ENCODE assay signal across 8 mouse cellular contexts in genomic region chr19:37207303-37208175, GRCm38 (mm10). TPM values are rescaled to one million over a fixed set of nuclear protein-coding genes. Genes with fewer than 3 reads are reported as not detected.
A peak's percentile ranks its signal among the peaks of the same experiment; 100 is the strongest.
DNase-seq lines count a peak whose midpoint lies in the region; ATAC-seq and TF ChIP-seq lines count a peak whose summit lies in the region.

March5 (plus strand) TSS chr19:37207543.

- WGBS in forebrain, embryonic 13.5 days = under 1% methylated on average over 76 of the region's 94 CpGs
- under 1% methylated on average over 73 of the region's 94 CpGs for WGBS in heart, postnatal 0 days
- under 1% methylated on average over 80 of the region's 94 CpGs for WGBS in liver, embryonic 15.5 days (ENCODE audit: insufficient replicate concordance)
- under 1% methylated on average over 94 of the region's 94 CpGs for WGBS in neural tube, embryonic 12.5 days
- WGBS in stomach, postnatal 0 days = 1% methylated on average over 49 of the region's 94 CpGs

- no peak for TF ChIP-seq CTCF in ES-Bruce4 (IDR thresholded peaks at IDR 0.05; ENCODE audit: low read depth, low read length)
- peak; percentile 10; the same call in 1 of the 2 replicates for TF ChIP-seq CTCF in heart, postnatal 0 days (IDR thresholded peaks at IDR 0.05; ENCODE audit: low read depth)
- no peak for TF ChIP-seq CTCF in stomach, postnatal 0 days (IDR thresholded peaks at IDR 0.05; ENCODE audit: low read depth)

- no peak for TF ChIP-seq POLR2A in ES-Bruce4 (IDR thresholded peaks at IDR 0.05; ENCODE audit: insufficient read depth, low read length)

- no peaks in the 10 kb centered on the region for H3K27me3 ChIP-seq in ES-Bruce4 (ENCODE audit: control insufficient read depth, insufficient read depth, low read length, poor library complexity, severe bottlenecking)
- peaks cover 4% of the 10 kb centered on the region; the same call in 1 of the 2 replicates for H3K27me3 ChIP-seq in forebrain, embryonic 13.5 days
- H3K27me3 ChIP-seq in heart, postnatal 0 days (ENCODE audit: control insufficient read depth, insufficient read depth, low read length) = no peaks in the 10 kb centered on the region
- no peaks in the 10 kb centered on the region for H3K27me3 ChIP-seq in liver, embryonic 15.5 days
- H3K27me3 ChIP-seq in neural tube, embryonic 12.5 days (replicated peaks) = no peaks in the 10 kb centered on the region
- no peaks in the 10 kb centered on the region for H3K27me3 ChIP-seq in stomach, postnatal 0 days (ENCODE audit: control insufficient read depth, insufficient read depth, low read length)

- no peaks in the 10 kb centered on the region for H3K4me1 ChIP-seq in ES-Bruce4 (ENCODE audit: control insufficient read depth, insufficient read depth, low read length)
- H3K4me1 ChIP-seq in forebrain, embryonic 13.5 days = peaks cover 19% of the 10 kb centered on the region
- peaks cover 13% of the 10 kb centered on the region for H3K4me1 ChIP-seq in heart, postnatal 0 days (ENCODE audit: control insufficient read depth, insufficient read depth)
- H3K4me1 ChIP-seq in liver, embryonic 15.5 days (replicated peaks) = peaks cover 71% of the 10 kb centered on the region
- H3K4me1 ChIP-seq in neural tube, embryonic 12.5 days = peaks cover 20% of the 10 kb centered on the region
- H3K4me1 ChIP-seq in stomach, postnatal 0 days (replicated peaks; ENCODE audit: control insufficient read depth, insufficient read depth) = peaks cover 3% of the 10 kb centered on the region; the same call in 1 of the 2 replicates

- no peaks in the 10 kb centered on the region for H3K9me3 ChIP-seq in ES-Bruce4 (replicated peaks; ENCODE audit: control insufficient read depth, insufficient read depth, low read length, poor library complexity, severe bottlenecking)
- H3K9me3 ChIP-seq in forebrain, embryonic 13.5 days (replicated peaks) = no peaks in the 10 kb centered on the region
- H3K9me3 ChIP-seq in heart, postnatal 0 days (replicated peaks; ENCODE audit: control insufficient read depth, low read length) = no peaks in the 10 kb centered on the region
- no peaks in the 10 kb centered on the region for H3K9me3 ChIP-seq in liver, embryonic 15.5 days (replicated peaks)
- no peaks in the 10 kb centered on the region for H3K9me3 ChIP-seq in neural tube, embryonic 12.5 days
- no peaks in the 10 kb centered on the region for H3K9me3 ChIP-seq in stomach, postnatal 0 days (ENCODE audit: control insufficient read depth, low read length)

- DNase-seq in c-Kit-positive CD71-positive TER-119-positive erythroid progenitor cells, embryonic 14.5 days (ENCODE audit: low spot score) = peak; percentile 76
- peak; percentile 72 for DNase-seq in heart, postnatal 0 days (ENCODE audit: low spot score)
- DNase-seq in kidney, postnatal 4 days = peak; percentile 90 to 95
- peak; percentile 89 for DNase-seq in stomach, postnatal 0 days (ENCODE audit: low spot score)

- peak within 1 kb of the TSS; percentile 79 for H3K4me3 ChIP-seq in ES-Bruce4 (ENCODE audit: low read depth, low read length)
- peak within 1 kb of the TSS; percentile 100 for H3K4me3 ChIP-seq in forebrain, embryonic 13.5 days
- H3K4me3 ChIP-seq in heart, postnatal 0 days (ENCODE audit: low read depth, low read length) = peak within 1 kb of the TSS; percentile 98
- peak within 1 kb of the TSS; percentile 99 for H3K4me3 ChIP-seq in liver, embryonic 15.5 days (replicated peaks)
- peak within 1 kb of the TSS; percentile 87 for H3K4me3 ChIP-seq in neural tube, embryonic 12.5 days
- H3K4me3 ChIP-seq in stomach, postnatal 0 days (ENCODE audit: low read depth, low read length) = peak within 1 kb of the TSS; percentile 95

- no peak for TF ChIP-seq EP300 in ES-Bruce4 (IDR thresholded peaks at IDR 0.05; ENCODE audit: insufficient read depth, low read depth, low read length)
- TF ChIP-seq EP300 in heart, postnatal 0 days (IDR thresholded peaks at IDR 0.05; ENCODE audit: low read depth) = no peak
- TF ChIP-seq EP300 in stomach, postnatal 0 days (optimal IDR thresholded peaks at IDR 0.05) = no peak

- H3K36me3 ChIP-seq in ES-Bruce4 (ENCODE audit: control insufficient read depth, insufficient read depth, low read length, poor library complexity, severe bottlenecking) = peaks cover 26% of the 10 kb centered on the region
- peaks cover 23% of the 10 kb centered on the region for H3K36me3 ChIP-seq in forebrain, embryonic 13.5 days (ENCODE audit: poor library complexity, severe bottlenecking)
- peaks cover 22% of the 10 kb centered on the region for H3K36me3 ChIP-seq in heart, postnatal 0 days (replicated peaks; ENCODE audit: control insufficient read depth, insufficient read depth, low read length)
- H3K36me3 ChIP-seq in liver, embryonic 15.5 days (replicated peaks) = peaks cover 22% of the 10 kb centered on the region
- H3K36me3 ChIP-seq in neural tube, embryonic 12.5 days = peaks cover 21% of the 10 kb centered on the region
- H3K36me3 ChIP-seq in stomach, postnatal 0 days (ENCODE audit: control insufficient read depth, insufficient read depth, low read length) = peaks cover 4% of the 10 kb centered on the region; the same call in 1 of the 2 replicates

- peak within 1 kb of the TSS; percentile 98 for H3K9ac ChIP-seq in ES-Bruce4 (ENCODE audit: low read depth, poor library complexity, severe bottlenecking)
- H3K9ac ChIP-seq in forebrain, embryonic 13.5 days = peak within 1 kb of the TSS; percentile 100
- peak within 1 kb of the TSS; percentile 99 for H3K9ac ChIP-seq in heart, postnatal 0 days (replicated peaks; ENCODE audit: low read depth, low read length)
- H3K9ac ChIP-seq in liver, embryonic 15.5 days = peak within 1 kb of the TSS; percentile 100
- H3K9ac ChIP-seq in neural tube, embryonic 12.5 days = peak within 1 kb of the TSS; percentile 97
- peak within 1 kb of the TSS; percentile 92 for H3K9ac ChIP-seq in stomach, postnatal 0 days (ENCODE audit: low read length)

- peak; percentile 99 for ATAC-seq in forebrain, embryonic 13.5 days
- peak; percentile 96 for ATAC-seq in heart, postnatal 0 days (ENCODE audit: insufficient read depth, low read depth)
- peak; percentile 90 for ATAC-seq in liver, embryonic 15.5 days (ENCODE audit: insufficient read depth)
- ATAC-seq in neural tube, embryonic 12.5 days (ENCODE audit: low FRiP score, low read depth) = peak; percentile 99
- ATAC-seq in stomach, postnatal 0 days (ENCODE audit: low FRiP score, low TSS enrichment) = peak; percentile 95

- peak within 1 kb of the TSS; percentile 79 for H3K27ac ChIP-seq in ES-Bruce4 (ENCODE audit: insufficient read depth, low read length)
- peak within 1 kb of the TSS; percentile 82 for H3K27ac ChIP-seq in forebrain, embryonic 13.5 days
- peak within 1 kb of the TSS; percentile 96 for H3K27ac ChIP-seq in heart, postnatal 0 days (ENCODE audit: low read depth)
- H3K27ac ChIP-seq in liver, embryonic 15.5 days (replicated peaks) = peak within 1 kb of the TSS; percentile 98
- peak within 1 kb of the TSS; percentile 42 for H3K27ac ChIP-seq in neural tube, embryonic 12.5 days
- H3K27ac ChIP-seq in stomach, postnatal 0 days (replicated peaks) = peak within 1 kb of the TSS; percentile 93

- peak within 1 kb of the TSS; percentile 92 for H3K4me2 ChIP-seq in forebrain, embryonic 13.5 days
- peak within 1 kb of the TSS; percentile 86 for H3K4me2 ChIP-seq in heart, postnatal 0 days (ENCODE audit: low read depth, low read length)
- peak within 1 kb of the TSS; percentile 85 for H3K4me2 ChIP-seq in liver, embryonic 15.5 days
- peak within 1 kb of the TSS; percentile 94 for H3K4me2 ChIP-seq in neural tube, embryonic 12.5 days (replicated peaks)
- peak within 1 kb of the TSS; percentile 97 for H3K4me2 ChIP-seq in stomach, postnatal 0 days (replicated peaks; ENCODE audit: low read depth)

RNA-seq across cellular contexts. Expression of gene March5, which starts in this region (rescaled TPM):
- 174 and 194 TPM in 2 replicates for polyA plus RNA-seq in ES-Bruce4 (2011; ENCODE audit: insufficient read depth, insufficient read length, low read depth, missing spikeins)
- polyA plus RNA-seq in forebrain, embryonic 13.5 days (2015; fragmentation: Nextera tagmentation; extraction: Ambion mirVana) = 128 and 139 TPM in 2 replicates
- total RNA-seq in heart, postnatal 0 days (2014; rRNA removed; ENCODE audit: low replicate concordance) = 72.7 and 80.9 TPM in 2 replicates
- polyA plus RNA-seq in heart, postnatal 0 days (2015; fragmentation: Nextera tagmentation; extraction: Ambion mirVana) = 82.5 and 84.3 TPM in 2 replicates
- polyA plus RNA-seq in liver, embryonic 15.5 days (2015; fragmentation: Nextera tagmentation; extraction: Ambion mirVana) = 159 and 162 TPM in 2 replicates
- 151 and 160 TPM in 2 replicates for polyA plus RNA-seq in neural tube, embryonic 12.5 days (2016; fragmentation: Nextera tagmentation; extraction: Ambion mirVana)
- polyA plus RNA-seq in stomach, postnatal 0 days (2015; fragmentation: Nextera tagmentation; extraction: Ambion mirVana) = 49.9 and 50.0 TPM in 2 replicates

Comparison
In these comparisons a context has a peak if more than half of its experiments do, and no peak if none do; other contexts are left out.
1. Peak in every context shown above with its lines: DNase-seq, ATAC-seq, H3K4me3 ChIP-seq and H3K27ac ChIP-seq.
2. H3K27ac ChIP-seq: peak in every context shown above with its lines; median percentile 98 in liver, embryonic 15.5 days; 96 in heart, postnatal 0 days; 93 in stomach, postnatal 0 days; 82 in forebrain, embryonic 13.5 days; 79 in ES-Bruce4; 42 in neural tube, embryonic 12.5 days.